Mouse (Mus musculus) heart, adult 18-20 months (tissue): ENCODE results near the gene Mydgf. TPM values are rescaled to one million over a fixed set of nuclear protein-coding genes. Genes with fewer than 3 reads are reported as not detected.

Source experiments
- DNase-seq, 2 experiments: peaks; one replicate each; pipeline ENCODE4 v3.0.0; 2021 to 2022; ENCODE audit warnings: mixed read lengths in 1 of 2
- long read RNA-seq, 2 experiments: library from polyadenylated mRNA; stranded (forward); transcript quantifications; one replicate each; pipeline ENCODE4 v2.0.0; 2021
- total RNA-seq, 2 experiments: library from RNA; stranded (reverse); gene quantifications; 2 replicates each; pipeline ENCODE4 v1.2.3; 2021

Gene Mydgf
- total RNA-seq = 10 to 100 TPM; 25.4 to 26.1 TPM
- long read RNA-seq, experiment 1, transcript Mydgf-201 (6 exons, 1,710 nt) = major isoform, 35 of 38 reads
- long read RNA-seq, experiment 1, partial matches to known transcripts = 0 of 38 reads
- long read RNA-seq, experiment 1, other reads (novel, unspliced or antisense) = 3 of 38 reads
- long read RNA-seq, experiment 2, transcript Mydgf-201 (6 exons, 1,710 nt) = major isoform, 27 of 32 reads
- long read RNA-seq, experiment 2, partial matches to known transcripts = 1 of 32 reads
- long read RNA-seq, experiment 2, other reads (novel, unspliced or antisense) = 4 of 32 reads

DNA sequence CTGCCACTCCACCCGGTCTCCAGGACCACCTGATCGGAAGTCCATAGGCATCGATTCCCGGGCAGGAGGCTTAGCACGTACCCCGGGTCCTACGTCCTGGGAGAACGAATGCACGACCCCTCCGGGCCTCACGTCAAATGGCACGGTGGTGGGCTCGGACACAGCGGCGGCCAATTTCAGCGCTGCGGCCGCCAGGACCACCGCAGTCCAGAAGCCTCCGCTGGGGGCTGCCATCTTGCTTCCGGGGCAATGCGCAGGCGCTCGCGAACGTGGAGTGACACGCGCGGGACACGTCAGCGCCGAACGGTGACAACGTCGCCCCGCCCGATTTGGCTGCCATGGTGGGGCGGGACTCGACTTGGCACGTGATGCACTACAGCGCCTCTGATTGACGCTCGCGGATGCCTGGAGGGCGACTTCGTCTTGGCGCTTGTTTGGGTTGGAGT lies at the start of gene Mydgf:
TSS of gene Mydgf (minus strand) at position 263 of the 446 bp plus-strand sequence.
- peak; percentile 97 to 98 for DNase-seq

- DNase-seq = no peak
Measured at GRCm38 (mm10) chr17:56233389-56233788, 49.7 kb upstream of the Mydgf start.

- no peak for DNase-seq
Measured at GRCm38 (mm10) chr17:56229943-56230342, 46.2 kb upstream of the Mydgf start.

GRCm38 (mm10) chr17:56226566-56226965 lies 42.8 kb upstream of the Mydgf start:
- no peak for DNase-seq

GRCm38 (mm10) chr17:56224916-56225315 lies 41.2 kb upstream of the Mydgf start:
- no peak for DNase-seq

DNA sequence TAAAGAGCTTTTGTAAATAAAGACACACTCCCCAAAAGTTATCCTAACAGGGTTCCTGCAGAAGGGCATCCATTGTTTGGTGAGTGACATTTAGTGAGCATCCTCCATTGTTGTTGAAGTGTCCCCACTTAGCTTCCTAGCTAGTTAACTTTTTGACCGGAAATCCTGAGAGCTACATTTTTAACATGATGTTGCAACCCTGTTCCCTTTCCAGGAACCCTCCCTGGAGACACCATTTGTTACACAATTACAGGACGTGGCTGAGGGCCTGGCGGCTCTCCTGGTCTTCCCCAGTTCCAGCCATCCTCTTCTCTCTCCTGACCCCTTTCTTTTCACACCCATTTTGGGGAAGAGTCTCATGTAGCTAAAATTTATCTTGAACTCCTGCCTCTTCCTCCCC lies 36.1 kb upstream of the Mydgf start:
- peak; percentile 89 to 91 for DNase-seq

- DNase-seq = no peak
Measured at GRCm38 (mm10) chr17:56219251-56219650, 35.5 kb upstream of the Mydgf start.

GRCm38 (mm10) chr17:56218377-56219191 lies 34.9 kb upstream of the Mydgf start, which contains the start of gene Dpp9:
TSS of gene Dpp9 (minus strand) at chr17:56218905.
- DNase-seq = peak; percentile 91 to 97

- DNase-seq = no peak
Measured at GRCm38 (mm10) chr17:56217670-56218069, 34.0 kb upstream of the Mydgf start.

DNA sequence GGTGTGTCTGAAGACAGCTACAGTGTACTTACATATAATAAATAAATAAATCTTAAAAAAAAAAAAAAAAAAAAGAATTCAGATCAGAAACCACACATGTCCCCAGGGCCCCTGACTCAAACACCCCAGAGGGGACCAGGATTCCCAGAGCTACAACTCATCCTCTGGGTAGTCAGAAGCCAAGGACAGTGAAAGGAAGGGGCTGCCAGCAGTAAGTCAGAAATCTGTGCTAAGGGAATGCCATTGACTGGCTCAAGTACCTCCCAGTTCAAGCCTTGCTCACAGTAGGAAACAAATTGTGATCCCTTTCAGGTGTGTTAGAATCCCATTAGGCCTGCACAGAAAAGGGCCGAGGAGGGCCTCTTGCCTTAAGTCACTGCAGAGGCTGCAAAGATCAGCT lies 30.5 kb upstream of the Mydgf start:
- no peak for DNase-seq

DNA sequence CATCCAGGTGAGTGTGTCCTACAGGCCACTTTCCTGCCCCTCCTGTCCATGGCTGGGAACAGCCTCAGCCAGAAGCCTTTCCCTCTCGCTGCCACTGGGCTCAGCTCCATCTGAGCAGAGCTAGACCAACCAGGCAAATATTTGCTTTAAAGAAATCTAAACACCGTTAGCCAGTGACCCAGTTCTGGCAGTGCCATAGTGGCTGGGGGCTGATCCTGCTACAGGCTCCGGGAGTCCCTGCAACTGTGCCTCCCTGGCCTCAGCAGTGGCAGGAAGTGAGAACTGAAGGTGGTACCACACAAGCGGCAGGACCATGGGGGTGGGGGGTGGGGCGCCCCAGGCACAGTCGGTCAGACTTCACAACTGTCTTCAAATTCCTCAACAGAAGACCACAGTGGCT lies 29.0 kb upstream of the Mydgf start:
- DNase-seq = no peak

DNA sequence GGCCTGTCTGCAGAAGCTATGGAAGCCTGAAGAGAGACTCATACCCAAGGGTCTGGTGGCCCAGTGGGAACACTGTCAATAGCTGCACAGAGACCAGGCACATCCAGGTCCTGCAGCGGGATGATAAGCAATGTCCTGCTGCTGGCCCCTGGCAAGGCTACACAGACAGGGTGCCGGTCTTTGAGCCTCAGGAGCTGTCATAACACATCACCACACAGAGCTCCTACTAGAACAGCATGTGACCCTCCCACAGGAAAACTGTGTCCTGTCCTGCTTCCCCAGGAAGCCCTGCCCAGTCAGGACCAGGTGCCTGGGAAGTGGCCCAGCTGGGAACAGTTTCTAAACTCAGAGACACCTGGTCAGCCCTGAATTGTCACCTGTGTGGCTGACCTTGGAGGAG lies 27.4 kb upstream of the Mydgf start:
- peak; percentile 43 to 81 for DNase-seq

- peak in 1 of 2 experiments; percentile 67 for DNase-seq
Measured at GRCm38 (mm10) chr17:56208821-56209220, 25.1 kb upstream of the Mydgf start.

DNA sequence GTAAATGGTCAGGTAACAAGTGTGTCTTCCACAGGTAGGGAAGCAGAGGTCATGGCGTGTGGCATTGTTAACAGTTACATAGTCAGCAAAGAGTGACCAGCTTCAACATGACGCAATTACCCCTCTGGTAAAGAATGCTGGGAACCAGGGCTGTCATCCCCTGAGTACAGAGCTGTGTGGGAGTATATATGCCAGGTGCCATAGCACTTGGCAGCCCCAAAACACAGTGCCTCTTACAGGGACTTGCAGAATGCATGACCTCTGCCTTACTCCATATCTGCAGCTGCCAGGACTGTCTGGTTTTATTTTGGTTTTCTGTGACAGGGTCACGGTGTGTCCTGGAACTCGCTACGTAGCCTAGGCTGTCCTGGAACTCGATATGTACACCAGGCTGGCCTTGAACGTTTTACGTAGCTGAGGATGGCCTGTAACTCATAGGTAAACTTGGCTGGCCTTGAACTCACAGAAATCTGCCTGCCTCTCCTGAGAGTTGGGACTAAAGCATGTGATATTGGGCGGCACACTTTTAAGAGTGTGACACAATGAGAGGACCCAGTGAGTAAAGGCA lies 24.3 kb upstream of the Mydgf start:
- peak in 1 of 2 experiments; percentile 14 for DNase-seq

DNA sequence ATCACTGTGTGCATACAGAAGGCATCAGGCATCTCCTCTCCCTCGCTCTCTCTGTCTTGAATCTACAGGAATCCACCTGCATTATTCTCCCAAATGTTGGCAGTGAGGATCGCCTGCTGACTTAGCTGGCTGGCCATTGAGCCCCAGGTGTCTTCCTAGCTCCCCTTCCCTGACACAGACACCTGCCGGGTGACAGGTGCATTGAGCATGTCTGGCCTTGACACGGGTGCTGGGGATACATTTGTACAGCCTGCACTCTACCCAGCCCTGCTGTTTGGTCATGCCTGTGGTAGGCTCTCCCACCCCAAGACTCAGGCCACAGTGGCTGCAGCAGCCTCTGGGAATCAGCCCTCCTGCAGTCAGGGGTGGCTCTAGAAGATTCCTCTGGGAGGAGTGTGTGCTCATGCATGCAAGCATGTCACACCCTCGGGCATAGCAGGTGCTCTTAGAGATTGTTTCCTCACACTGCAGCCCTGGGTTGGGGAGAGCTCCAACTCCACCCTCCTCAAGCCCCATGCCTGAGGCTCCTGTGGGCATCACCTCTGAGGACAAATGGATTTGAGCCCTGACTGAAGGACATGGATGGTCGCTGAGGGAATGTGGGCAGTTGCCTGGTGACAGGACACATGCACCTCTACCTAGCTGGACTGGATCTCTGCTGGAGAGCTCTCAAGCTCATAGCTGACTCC lies 23.4 kb upstream of the Mydgf start:
- peak in 1 of 2 experiments; percentile 1 for DNase-seq

GRCm38 (mm10) chr17:56206276-56206884 lies 22.7 kb upstream of the Mydgf start:
- no peak for DNase-seq

DNA sequence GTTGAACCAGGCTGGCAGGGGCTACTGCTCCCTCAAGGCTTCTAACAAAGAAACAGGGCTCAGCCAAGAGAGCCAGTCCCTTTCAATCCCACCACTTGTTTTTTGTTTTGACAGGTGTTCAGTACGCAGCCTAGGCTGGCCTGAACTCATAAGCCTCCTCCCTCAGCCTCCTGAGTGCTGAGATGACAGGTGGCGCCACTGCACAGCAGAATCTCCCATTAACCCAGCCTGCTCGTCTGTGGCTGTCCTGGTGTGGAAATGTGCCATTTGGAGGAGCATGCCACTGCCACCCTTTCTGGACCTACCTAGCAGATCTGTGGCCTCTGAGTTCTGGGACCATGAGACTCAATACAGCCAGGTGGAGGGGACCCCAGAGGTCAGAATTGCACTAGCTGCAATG lies 20.0 kb upstream of the Mydgf start:
- no peak for DNase-seq

- DNase-seq = no peak
Measured at GRCm38 (mm10) chr17:56202476-56202875, 18.8 kb upstream of the Mydgf start.

- no peak for DNase-seq
Measured at GRCm38 (mm10) chr17:56201642-56202041, 17.9 kb upstream of the Mydgf start.

DNA sequence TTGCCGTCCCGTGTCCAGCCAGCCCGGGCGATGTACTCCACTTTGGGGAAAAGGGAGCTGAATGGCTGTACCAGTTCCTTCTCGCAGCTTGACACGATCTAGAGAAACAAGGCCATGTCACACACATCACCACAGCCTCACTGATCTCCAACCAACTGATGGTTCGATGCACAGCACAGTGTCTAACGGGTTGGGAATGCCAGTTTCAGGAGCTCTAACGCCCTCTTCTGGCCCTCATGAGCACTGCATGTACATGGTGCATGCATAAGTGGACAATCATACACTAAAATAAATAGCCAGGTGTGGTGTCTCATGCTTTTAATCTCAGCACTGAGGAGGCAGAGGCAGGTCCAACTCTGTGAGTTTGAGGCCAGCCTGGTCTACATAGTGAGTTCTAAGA lies 16.9 kb upstream of the Mydgf start:
- no peak for DNase-seq

- DNase-seq = no peak
Measured at GRCm38 (mm10) chr17:56196860-56197259, 13.1 kb upstream of the Mydgf start.

GRCm38 (mm10) chr17:56194765-56195164 lies 11.0 kb upstream of the Mydgf start:
- no peak for DNase-seq
